Mouse (Mus musculus): ENCODE data around the gene Pogk. TPM values are rescaled to one million over a fixed set of nuclear protein-coding genes. Genes with fewer than 3 reads are reported as not detected.

Gene Pogk
- polyA plus RNA-seq, 1 experiment: 7.3 TPM

DNA sequence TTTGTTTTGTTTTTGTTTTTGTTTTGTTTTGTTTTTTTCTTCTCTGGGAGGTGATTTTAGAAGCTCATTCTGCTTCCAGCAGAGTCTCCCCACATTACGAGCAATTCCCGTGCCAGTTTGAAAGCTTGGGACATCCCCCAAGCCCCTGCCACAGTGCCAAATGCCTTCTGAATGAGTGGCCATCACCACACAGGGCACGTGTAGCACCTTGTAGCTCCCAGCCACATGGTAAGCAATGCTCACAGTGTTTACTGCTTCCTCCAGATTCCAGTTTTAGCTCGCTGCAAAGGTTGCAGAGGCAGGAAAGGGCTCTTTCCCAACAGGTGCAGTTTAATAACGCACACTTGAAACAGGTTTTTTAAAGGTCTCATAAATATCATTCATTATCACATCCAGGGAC lies 48.8 kb downstream of the Pogk start:
- Histone ChIP-seq H3K4me3 (ENCODE audit: control insufficient read depth, low read depth, low read length) (no peak overlapping the region), H3K27ac (ENCODE audit: control insufficient read depth, insufficient read depth, low read depth, low read length) (no peak overlapping the region), H3K4me1 (ENCODE audit: control insufficient read depth, insufficient read depth, low read length) (no peaks in the 10 kb centered on the region; the same call in 1 of the 2 replicates), H3K36me3 (ENCODE audit: control insufficient read depth, insufficient read depth, low read length) (no peaks in the 10 kb centered on the region), H3K27me3 (ENCODE audit: control insufficient read depth, insufficient read depth, low read length) (no peaks in the 10 kb centered on the region)
- TF ChIP-seq CTCF (IDR thresholded peaks at IDR 0.05; ENCODE audit: control insufficient read depth, insufficient read depth, insufficient replicate concordance, low read depth, low read length): no peak
- no peak for TF ChIP-seq POLR2A (IDR thresholded peaks at IDR 0.05; ENCODE audit: control insufficient read depth, low read depth, low read length)

DNA sequence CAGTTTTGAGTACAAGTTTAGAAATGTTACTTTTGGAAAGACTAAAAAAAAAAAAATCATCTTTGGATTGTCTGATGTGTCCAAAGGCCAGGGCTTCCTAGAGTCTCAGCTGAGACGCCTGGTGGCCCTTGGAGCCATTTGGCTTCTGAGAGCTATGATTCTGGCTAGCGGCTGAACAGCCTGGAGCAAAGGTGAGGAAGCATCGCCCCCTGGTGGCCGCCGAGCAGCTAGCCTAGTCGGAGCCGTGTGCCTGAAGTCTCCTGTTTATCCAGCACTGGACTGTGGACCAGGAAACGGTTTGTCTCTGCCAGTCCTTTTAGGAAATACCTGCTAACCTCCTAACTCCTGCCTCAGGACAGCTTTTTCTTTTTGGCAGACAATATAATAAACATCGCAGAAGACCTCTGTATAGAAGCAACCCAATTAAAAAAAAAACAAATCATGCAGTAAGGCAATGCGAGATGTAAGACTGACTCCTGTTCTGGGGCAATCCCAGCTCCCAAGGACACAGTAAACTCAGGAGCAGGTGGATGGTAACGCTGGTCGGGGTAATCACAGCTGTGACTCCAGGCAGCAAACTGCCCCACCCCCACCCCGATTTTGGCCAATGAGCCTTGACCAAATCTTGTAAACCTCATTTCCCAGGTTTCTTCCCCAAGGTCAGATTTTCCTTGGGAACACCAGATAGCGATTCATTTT lies 49.4 kb downstream of the Pogk start:
- Histone ChIP-seq H3K27me3 (ENCODE audit: control insufficient read depth, insufficient read depth, low read length) (no peaks in the 10 kb centered on the region), H3K27ac (ENCODE audit: control insufficient read depth, insufficient read depth, low read depth, low read length) (no peak overlapping the region), H3K4me1 (ENCODE audit: control insufficient read depth, insufficient read depth, low read length) (no peaks in the 10 kb centered on the region), H3K36me3 (ENCODE audit: control insufficient read depth, insufficient read depth, low read length) (no peaks in the 10 kb centered on the region), H3K4me3 (ENCODE audit: control insufficient read depth, low read depth, low read length) (no peak overlapping the region)
- TF ChIP-seq POLR2A (IDR thresholded peaks at IDR 0.05; ENCODE audit: control insufficient read depth, low read depth, low read length) (no peak), CTCF (IDR thresholded peaks at IDR 0.05; ENCODE audit: control insufficient read depth, insufficient read depth, insufficient replicate concordance, low read depth, low read length) (peak; percentile 95)

DNA sequence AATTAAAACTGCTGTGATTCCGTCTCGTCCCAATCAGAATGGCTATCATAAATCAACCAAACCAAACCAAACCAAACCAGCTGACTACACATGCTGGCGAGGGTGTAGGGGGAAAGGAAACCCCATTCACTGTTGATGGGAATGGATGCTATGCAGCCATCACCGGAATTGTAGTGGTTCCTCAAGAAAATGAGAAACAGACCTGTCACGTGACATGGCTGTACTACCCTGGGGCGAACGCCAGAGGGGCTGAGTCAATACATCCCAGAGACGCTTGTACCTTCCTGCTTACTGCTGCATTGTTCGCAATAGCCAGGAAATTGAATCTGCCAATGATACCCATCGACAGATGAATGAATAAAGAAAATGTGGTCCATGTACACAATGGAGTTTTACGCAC lies 59.9 kb downstream of the Pogk start:
- Histone ChIP-seq H3K27ac (ENCODE audit: control insufficient read depth, insufficient read depth, low read depth, low read length) (no peak overlapping the region), H3K4me1 (ENCODE audit: control insufficient read depth, insufficient read depth, low read length) (no peaks in the 10 kb centered on the region), H3K27me3 (ENCODE audit: control insufficient read depth, insufficient read depth, low read length) (no peaks in the 10 kb centered on the region), H3K4me3 (ENCODE audit: control insufficient read depth, low read depth, low read length) (no peak overlapping the region), H3K36me3 (ENCODE audit: control insufficient read depth, insufficient read depth, low read length) (no peaks in the 10 kb centered on the region)
- no peak for TF ChIP-seq CTCF (IDR thresholded peaks at IDR 0.05; ENCODE audit: control insufficient read depth, insufficient read depth, insufficient replicate concordance, low read depth, low read length)
- no peak for TF ChIP-seq POLR2A (IDR thresholded peaks at IDR 0.05; ENCODE audit: control insufficient read depth, low read depth, low read length)

DNA sequence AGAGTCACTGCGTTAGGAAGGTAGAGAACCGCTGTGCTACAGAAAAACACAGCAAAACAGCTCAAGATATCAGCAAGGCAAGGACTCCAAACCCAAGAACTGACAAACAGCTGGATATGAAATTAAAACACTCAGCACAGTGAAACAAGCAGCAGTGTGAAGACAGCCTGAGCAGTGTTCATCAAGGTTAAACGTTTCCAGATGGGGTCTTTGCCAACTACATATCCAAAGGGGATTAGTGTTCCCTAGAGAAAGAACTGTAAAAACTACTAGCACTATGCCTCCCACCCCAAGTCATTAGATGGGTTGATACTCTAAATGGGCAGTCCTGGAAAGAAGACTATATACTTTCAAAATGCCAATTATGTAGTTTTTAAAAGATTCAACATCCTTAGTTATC lies 60.3 kb downstream of the Pogk start:
- TF ChIP-seq CTCF (IDR thresholded peaks at IDR 0.05; ENCODE audit: control insufficient read depth, insufficient read depth, insufficient replicate concordance, low read depth, low read length) (no peak), POLR2A (IDR thresholded peaks at IDR 0.05; ENCODE audit: control insufficient read depth, low read depth, low read length) (no peak)
- Histone ChIP-seq H3K27ac (ENCODE audit: control insufficient read depth, insufficient read depth, low read depth, low read length) (no peak overlapping the region), H3K36me3 (ENCODE audit: control insufficient read depth, insufficient read depth, low read length) (no peaks in the 10 kb centered on the region), H3K4me3 (ENCODE audit: control insufficient read depth, low read depth, low read length) (no peak overlapping the region), H3K4me1 (ENCODE audit: control insufficient read depth, insufficient read depth, low read length) (no peaks in the 10 kb centered on the region), H3K27me3 (ENCODE audit: control insufficient read depth, insufficient read depth, low read length) (no peaks in the 10 kb centered on the region)

DNA sequence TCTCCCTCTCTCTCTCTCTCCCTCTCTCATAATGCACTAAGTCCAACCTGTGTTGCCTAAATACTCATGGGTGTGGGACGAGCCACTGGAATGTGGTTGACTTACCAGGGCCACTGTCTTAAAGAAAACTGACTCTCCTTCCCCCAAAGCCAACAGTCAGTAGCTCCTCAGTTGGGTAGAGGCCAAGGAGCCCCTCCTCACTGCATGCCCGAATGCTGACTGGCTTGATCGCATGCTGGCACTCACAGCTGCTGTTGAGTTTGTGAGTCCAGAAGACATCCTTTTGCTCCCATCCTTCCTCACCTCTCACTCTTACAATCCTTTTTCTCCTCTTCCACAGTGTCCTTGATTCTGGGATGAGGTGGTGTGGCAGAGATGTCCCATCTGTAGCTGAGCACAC lies 62.8 kb downstream of the Pogk start:
- no peak overlapping the region for H3K4me3 ChIP-seq (ENCODE audit: control insufficient read depth, low read depth, low read length)
- H3K36me3 ChIP-seq (ENCODE audit: control insufficient read depth, insufficient read depth, low read length): no peaks in the 10 kb centered on the region
- H3K4me1 ChIP-seq (ENCODE audit: control insufficient read depth, insufficient read depth, low read length): no peaks in the 10 kb centered on the region
- H3K27me3 ChIP-seq (ENCODE audit: control insufficient read depth, insufficient read depth, low read length): no peaks in the 10 kb centered on the region
- TF ChIP-seq CTCF (IDR thresholded peaks at IDR 0.05; ENCODE audit: control insufficient read depth, insufficient read depth, insufficient replicate concordance, low read depth, low read length): no peak
- H3K27ac ChIP-seq (ENCODE audit: control insufficient read depth, insufficient read depth, low read depth, low read length): no peak overlapping the region

DNA sequence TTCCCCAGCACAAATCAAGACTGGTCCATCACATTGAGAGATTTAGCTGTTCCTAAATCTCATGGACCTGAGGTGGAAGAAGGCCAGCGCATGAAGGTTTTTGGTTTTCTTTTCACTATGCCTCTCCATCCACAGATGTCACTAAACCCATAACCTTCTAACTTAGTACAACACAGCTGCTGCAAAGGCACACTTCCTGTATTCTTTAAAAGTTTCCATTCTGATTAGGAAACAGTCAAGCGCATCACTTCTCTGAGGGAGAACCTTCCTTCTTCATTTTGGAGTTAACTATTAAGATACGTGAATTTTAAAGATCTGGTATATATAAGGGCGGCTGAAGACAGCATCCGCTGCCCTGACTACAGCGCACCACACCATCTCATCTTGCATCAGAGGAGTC lies 64.1 kb downstream of the Pogk start:
- Histone ChIP-seq H3K4me3 (ENCODE audit: control insufficient read depth, low read depth, low read length) (no peak overlapping the region), H3K27me3 (ENCODE audit: control insufficient read depth, insufficient read depth, low read length) (no peaks in the 10 kb centered on the region), H3K27ac (ENCODE audit: control insufficient read depth, insufficient read depth, low read depth, low read length) (no peak overlapping the region), H3K36me3 (ENCODE audit: control insufficient read depth, insufficient read depth, low read length) (no peaks in the 10 kb centered on the region), H3K4me1 (ENCODE audit: control insufficient read depth, insufficient read depth, low read length) (peaks cover 5% of the 10 kb centered on the region; the same call in 1 of the 2 replicates)
- TF ChIP-seq POLR2A (IDR thresholded peaks at IDR 0.05; ENCODE audit: control insufficient read depth, low read depth, low read length): no peak
- no peak for TF ChIP-seq CTCF (IDR thresholded peaks at IDR 0.05; ENCODE audit: control insufficient read depth, insufficient read depth, insufficient replicate concordance, low read depth, low read length)

DNA sequence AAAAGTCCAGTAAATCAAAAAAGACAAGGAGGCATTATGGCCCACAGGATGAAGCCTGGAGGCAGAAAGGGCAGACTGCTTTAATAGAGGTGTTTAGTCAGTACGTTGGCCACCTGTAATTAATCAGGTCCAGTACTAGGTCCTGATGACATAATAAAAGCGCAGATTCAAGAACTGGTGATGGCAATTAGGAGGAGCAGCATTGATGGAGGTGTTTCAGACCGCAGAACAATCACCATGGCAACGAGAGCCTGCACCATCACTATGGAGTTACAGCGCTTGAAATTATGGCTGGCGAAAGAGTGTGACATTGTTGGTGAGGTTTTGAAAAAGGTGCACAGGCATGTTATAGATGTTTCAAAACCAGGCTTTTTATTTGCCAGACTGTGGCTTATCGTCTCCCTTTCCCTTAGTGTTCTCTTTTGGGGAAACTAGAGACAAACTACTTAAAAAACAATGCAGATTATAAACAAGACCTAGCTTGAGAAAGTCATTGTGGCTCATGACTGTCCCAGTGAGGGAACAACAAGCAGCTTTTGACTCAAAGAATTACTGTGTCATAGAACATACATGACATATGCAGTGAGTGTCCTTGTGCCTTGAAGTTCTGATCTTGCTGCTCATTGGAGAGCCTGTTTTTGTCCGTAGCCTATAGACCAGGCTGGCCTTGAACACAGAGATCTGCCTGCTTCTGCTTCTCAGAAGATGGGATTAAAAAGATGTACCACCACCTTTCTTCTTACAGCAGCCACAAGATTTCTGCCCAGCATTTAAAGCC lies 65.2 kb downstream of the Pogk start:
- H3K27ac ChIP-seq (ENCODE audit: control insufficient read depth, insufficient read depth, low read depth, low read length): no peak overlapping the region
- no peak overlapping the region for H3K4me3 ChIP-seq (ENCODE audit: control insufficient read depth, low read depth, low read length)
- H3K27me3 ChIP-seq (ENCODE audit: control insufficient read depth, insufficient read depth, low read length): no peaks in the 10 kb centered on the region
- peaks cover 11% of the 10 kb centered on the region for H3K4me1 ChIP-seq (ENCODE audit: control insufficient read depth, insufficient read depth, low read length)
- H3K36me3 ChIP-seq (ENCODE audit: control insufficient read depth, insufficient read depth, low read length): no peaks in the 10 kb centered on the region
- no peak for TF ChIP-seq POLR2A (IDR thresholded peaks at IDR 0.05; ENCODE audit: control insufficient read depth, low read depth, low read length)
